Mouse (Mus musculus) liver, postnatal 0 days (tissue): ENCODE results near the gene Cfl1.

Source experiments
- CTCF ChIP-seq: sonication (generic); IDR thresholded peaks from 2 replicates; pipeline ENCODE4 v1.5.1; 2016; ENCODE audit warnings: antibody characterized with exemption, low read depth
- EP300 ChIP-seq: IDR thresholded peaks from 2 replicates; pipeline ENCODE4 v1.6.1; 2016; ENCODE audit warnings: antibody characterized with exemption, low read depth, mild to moderate bottlenecking

GRCm38 (mm10) chr19:5518721-5519120 is 28.5 kb downstream of the Cfl1 start:
- TF ChIP-seq CTCF (no peak), EP300 (no peak)
